Mouse (Mus musculus): ENCODE measurements around the gene Olfr487.
"Not testable (repeated sequence)": the region's sequence is repeated elsewhere in the genome, so short reads cannot be mapped to it uniquely, and the experiment has no call there.

- not testable (repeated sequence) for TF ChIP-seq TAL1, GATA1 (IDR thresholded peaks at IDR 0.05; ENCODE audit: low read length)
Observed at GRCm38 (mm10) chr7:108191196-108191595, 23.2 kb downstream of the Olfr487 start.

All from erythroblast, embryonic 14.5 days (primary cell).